Mouse (Mus musculus) ES-E14 (cell line): ENCODE measurements around the gene Suz12.

Experiments
- CHD2 ChIP-seq: IDR thresholded peaks from 2 replicates; pipeline ENCODE4 v1.6.1; 2014; ENCODE audit warnings: mild to moderate bottlenecking, low read depth, low read length, inconsistent platforms
- HCFC1 ChIP-seq: IDR thresholded peaks from 2 replicates; pipeline ENCODE4 v1.6.1; 2012; ENCODE audit warnings: low read length, inconsistent platforms, borderline replicate concordance; ENCODE audit not compliant: insufficient read depth
- ZNF384 ChIP-seq: IDR thresholded peaks from 2 replicates; pipeline ENCODE4 v1.6.1; 2012; ENCODE audit warnings: low read depth, low read length, inconsistent platforms

DNA sequence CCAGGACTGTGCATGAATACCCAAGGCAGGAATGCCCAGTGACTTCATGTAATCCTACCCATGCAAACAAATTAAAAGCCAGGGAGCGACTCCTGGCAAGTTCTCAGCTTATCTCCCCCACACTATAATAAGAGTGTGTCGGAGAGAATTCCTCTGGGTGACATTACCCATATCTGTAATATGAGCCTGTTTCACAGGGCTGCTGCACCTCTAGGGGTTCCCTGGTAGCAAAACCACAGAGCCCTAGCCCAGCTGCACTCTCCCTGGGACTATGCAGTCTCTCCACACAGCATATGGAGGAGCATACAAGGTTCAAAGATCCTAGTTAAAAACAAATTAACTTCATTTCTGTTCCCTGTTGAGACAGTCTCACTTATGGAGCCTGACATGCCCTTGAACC lies 57.2 kb downstream of the Suz12 start:
- no peak for TF ChIP-seq HCFC1
- TF ChIP-seq ZNF384: no peak
- no peak for TF ChIP-seq CHD2
